Mouse (Mus musculus) left cerebral cortex, adult 18-20 months (tissue): ENCODE measurements around the gene Tab2. TPM values are rescaled to one million over a fixed set of nuclear protein-coding genes. Genes with fewer than 3 reads are reported as not detected.
"Not testable (repeated sequence)": the region's sequence is repeated elsewhere in the genome, so short reads cannot be mapped to it uniquely, and the experiment has no call there.

Experiments
- DNase-seq, 2 experiments: peaks; one replicate each; pipeline ENCODE4 v3.0.0; 2021 to 2022; ENCODE audit warnings: low spot score in 2 of 2, mixed read lengths in 1 of 2
- total RNA-seq, 2 experiments: library from RNA; stranded (reverse); gene quantifications; 2 replicates each; pipeline ENCODE4 v1.2.3; 2021

Tab2 gene
- total RNA-seq, 2 experiments from 2014 or later, result 56.8 to 58.1 TPM

GRCm38 (mm10) chr10:7900719-7901627 lies 55.1 kb downstream of the Tab2 start:
- peak; percentile 36 to 40 for DNase-seq

DNA sequence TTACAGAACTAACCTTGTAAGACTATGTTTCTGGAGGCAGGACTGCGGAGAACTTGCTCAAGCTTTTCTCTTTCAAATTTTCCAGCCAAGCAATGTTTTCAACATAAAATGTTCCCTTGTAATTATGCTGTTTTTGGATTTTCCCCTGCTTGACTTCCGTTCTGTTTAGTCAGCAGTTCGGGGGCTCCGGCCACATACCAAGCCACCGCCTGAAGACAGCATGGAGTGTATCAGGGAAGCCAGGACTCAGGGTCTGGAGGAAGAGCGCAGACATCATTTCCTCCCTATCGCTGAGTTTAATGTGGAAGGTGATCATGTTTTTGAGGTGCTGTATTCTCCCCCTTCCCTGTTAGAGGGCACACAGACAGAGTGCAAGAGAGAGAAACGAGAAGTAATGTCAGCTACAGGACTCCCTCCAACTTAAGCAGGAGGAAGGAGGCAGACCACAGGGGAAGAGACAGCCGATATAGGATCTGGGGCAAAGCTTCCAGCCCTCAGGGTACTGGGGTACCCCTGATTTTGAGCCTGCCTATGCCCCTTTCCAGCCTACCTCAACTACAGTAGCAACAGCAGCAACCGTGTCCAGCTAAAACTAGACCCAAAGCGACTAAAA lies 67.7 kb downstream of the Tab2 start:
- no peak for DNase-seq

GRCm38 (mm10) chr10:7883524-7883923 lies 72.5 kb downstream of the Tab2 start:
- peak; percentile 78 to 85 for DNase-seq

GRCm38 (mm10) chr10:7881971-7882370 lies 74.1 kb downstream of the Tab2 start:
- no peak for DNase-seq

DNA sequence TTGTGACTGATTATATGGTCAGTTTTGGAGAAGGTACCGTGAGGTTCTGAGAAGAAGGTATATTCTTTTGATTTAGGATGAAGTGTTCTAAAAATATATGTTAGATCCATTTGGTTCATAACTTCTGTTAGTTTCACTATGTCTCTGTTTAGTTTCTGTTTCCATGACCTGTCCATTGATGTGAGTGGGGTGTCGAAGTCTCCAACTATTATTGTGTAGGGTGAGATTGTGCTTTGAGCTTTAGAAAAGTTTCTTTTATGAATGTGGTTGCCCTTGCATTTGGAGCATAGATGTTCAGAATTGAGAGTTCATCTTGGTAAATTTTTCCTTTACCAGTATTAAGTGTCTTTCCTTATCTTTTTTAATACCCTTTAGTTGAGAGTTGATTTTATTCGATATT lies 75.7 kb downstream of the Tab2 start:
- DNase-seq, result not testable (repeated sequence)

GRCm38 (mm10) chr10:7874194-7874593 lies 81.8 kb downstream of the Tab2 start:
- no peak for DNase-seq

DNA sequence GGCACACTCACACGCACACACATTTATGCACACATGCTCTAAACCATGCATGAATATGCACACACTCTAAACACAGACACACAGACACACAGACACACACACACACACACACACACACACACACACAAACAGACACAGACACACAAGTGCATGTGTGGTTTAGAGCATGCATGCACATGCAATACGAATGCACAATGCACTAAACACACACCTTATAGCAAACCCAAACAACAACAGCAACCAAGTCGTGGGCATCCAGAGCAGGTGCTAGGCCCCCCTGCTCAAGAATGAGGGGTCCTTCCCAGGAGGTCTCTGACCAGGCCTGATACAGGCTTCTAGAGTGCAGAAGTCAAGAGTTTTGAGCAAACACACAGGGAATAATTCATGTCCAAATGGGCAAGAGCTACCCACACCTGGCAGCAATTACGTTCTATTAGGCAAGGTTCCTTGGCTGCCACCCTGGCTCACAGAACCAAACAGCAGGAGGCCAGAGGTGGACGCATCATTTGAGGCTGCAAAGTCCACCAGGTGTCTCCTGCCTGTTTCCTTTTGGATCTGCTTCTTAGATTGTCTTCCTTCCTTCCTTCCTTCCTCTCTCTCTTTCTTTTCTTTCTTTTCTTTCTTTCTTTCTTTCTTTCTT lies 84.5 kb downstream of the Tab2 start:
- no peak for DNase-seq

GRCm38 (mm10) chr10:7870571-7871315 lies 85.3 kb downstream of the Tab2 start:
- DNase-seq, result peak; percentile 39 to 48

- no peak for DNase-seq
Observed at GRCm38 (mm10) chr10:7869746-7870145, 86.3 kb downstream of the Tab2 start.

GRCm38 (mm10) chr10:7867666-7868030 lies 88.4 kb downstream of the Tab2 start:
- DNase-seq, result no peak

DNA sequence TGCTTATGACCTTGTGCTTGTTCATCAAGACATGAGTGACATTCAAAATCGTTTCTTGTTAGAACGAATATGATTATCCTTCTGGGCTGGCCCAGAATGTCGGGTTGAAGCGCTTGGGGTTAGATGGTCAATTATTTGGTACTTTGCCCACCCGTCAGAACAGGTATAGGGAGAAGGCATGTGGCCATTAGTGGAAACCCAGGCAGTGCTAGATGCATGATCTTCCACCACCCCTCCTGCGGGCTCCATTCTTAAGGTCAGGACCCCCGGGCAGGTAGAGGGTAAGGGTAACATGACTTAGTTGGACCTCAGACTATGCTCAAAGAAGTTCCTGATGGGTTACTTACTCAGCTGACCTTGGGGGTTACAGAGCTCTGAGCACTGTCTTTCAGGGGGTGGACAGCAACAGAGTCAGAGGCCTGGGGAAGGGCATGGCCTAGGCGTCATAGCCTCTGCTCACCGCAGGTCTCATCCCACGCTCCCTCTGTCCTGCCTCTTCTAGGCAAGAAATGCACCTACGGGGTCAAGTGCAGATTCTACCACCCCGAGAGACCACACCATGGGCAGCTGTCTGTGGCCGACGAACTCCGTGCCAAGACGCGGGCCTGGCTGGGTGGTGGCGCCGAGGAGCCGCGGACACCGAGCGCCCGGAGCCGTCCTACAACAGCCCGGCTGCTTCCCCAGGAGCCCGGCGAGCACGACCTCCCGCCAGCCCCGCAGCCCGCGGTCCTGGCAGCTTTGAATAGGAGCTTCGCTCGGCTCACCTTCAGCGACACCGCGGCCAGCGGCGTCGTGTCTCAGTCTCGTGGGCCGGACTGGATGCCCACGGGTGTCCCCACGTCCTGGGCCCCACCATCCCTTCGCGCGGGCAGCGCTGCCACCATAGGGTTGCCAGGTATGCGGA lies 89.0 kb downstream of the Tab2 start:
- peak in 1 of 2 experiments; percentile 13 for DNase-seq

DNA sequence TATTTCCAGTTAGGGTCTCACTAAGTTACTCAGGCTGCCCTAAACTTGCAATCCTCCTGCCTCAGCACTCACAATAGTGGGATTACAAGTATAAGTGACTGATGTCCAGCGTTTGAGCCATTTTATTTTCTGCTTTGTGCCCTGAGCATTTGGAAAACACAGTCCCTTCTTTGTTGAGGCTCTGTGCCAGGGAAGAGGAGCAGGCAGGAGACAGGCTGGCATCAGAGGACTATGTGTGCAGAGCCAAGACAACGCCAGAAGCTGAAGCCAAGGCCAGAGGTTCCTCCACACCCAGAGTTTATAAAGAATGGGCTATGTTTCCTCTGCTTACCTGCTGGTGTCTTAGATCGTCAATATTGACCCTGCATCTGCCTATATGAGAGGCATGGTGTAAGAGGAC lies 91.2 kb downstream of the Tab2 start:
- DNase-seq, result no peak

DNA sequence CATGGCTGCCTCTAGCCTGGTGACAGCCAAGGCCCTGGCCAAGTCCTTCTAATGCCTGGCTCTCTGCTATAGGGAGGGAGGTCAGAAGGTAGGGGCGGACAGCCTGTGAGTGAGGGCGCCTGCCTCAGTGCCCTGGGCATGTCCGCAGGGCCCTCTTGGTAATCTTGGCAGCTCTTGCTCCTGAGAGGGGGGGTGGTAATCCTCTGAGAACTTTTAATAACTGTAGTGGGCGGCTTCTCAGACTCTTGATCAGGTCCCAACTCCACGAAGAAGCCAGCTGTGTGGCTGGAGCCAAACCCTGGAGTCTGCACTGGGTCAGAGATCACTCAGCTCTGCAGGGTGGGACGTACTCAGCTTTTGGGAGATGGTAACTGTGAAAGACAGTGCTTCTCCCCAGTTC lies 91.8 kb downstream of the Tab2 start:
- DNase-seq, result no peak

- no peak for DNase-seq
Observed at GRCm38 (mm10) chr10:7863411-7863810, 92.6 kb downstream of the Tab2 start.

DNA sequence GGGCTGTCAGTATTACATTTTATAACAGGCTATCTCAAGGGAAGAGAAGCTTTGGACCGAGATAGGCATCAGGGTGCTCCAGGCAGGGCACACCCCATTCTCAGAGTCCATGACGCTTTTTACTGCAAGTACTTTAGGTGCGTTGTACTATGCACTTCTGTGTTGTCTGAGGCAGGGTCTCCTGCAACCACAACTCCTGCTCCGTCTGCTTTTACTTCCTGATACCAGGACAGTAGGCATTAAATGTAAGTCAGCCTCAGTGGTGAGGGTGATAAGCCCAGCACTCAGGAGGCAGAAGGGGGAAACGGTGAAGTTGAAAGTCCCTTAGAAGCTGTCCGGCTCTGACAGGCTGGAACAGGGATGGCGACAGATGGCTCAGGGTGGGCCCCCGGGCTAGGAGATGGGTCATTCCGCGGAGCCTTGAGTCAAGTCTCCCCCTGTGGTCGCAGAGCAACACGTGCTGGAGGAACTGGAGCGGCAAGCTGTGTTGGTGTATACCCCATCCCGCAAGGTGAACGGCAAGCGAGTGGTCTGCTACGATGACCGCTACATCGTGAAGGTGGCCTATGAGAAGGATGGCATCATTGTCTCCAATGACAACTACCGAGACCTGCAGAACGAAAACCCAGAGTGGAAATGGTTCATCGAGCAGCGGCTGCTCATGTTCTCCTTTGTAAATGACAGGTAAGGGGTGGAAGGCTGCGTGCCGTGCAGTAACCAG lies 93.9 kb downstream of the Tab2 start:
- DNase-seq, result no peak

DNA sequence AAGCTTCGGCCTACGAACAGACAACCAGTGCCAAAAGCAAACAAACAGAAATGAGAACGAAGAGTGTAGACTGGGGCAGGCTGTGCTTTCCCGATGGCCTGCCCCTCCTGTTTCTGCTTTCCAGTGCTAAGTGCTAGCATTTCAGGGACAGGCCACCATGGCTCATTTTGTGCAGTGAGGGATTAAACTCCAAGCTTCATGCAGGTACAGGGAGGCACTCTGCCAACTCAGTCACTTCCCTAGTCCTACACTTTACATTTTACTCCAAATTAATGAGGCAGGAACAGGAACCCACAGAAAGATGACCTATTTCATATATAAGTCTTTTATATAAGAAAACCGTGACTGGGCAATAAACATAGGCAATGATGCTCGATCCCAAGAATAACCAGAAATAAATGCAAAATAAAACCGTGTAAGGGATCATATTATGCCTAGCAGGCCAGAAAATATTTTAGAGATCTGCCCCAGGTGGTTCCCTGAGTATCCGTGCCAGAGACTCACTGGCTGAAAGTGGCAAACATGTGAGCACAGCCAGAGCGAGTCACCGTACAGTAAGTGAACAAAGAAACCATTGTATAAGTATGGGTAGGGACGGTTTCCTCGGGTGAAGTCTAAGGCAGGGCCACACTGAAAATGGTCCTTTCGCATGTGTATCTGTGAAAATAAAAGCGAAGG lies 94.6 kb downstream of the Tab2 start:
- DNase-seq, result no peak

DNA sequence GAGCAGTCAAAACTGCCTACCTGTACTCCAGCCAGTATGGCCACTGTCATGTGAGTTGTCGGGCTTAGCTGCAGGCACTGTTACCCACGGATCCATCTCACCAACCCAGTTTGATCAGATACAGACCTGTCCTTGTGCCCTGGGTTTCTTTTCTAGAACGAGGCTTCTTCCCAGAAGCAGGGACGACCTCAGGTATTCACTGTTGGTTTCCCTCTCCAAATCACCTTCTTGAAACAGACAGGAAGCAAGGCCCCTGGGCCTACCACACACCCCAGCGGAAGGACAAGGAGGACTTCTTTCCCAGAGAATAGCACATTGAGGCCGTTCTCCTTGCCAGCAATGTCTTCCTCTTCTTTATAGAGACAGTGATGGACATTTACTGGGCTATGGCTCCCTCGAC lies 95.5 kb downstream of the Tab2 start:
- DNase-seq, result no peak
